Mouse (Mus musculus) embryonic facial prominence, embryonic 15.5 days (tissue): ENCODE results near the gene Ptms. TPM values are rescaled to one million over a fixed set of nuclear protein-coding genes. Genes with fewer than 3 reads are reported as not detected.

Experiments
- ATAC-seq: fragments of 200-750 bp; cut with Nextera tagmentation; 2 replicates; pipeline ENCODE4 v1.8.0; 2017; ENCODE audit warnings: low read depth, moderate TSS enrichment; ENCODE audit not compliant: insufficient number of reproducible peaks, low FRiP score, low TSS enrichment
- H3K27ac ChIP-seq: fragments of 300-500 bp; sonication (generic); replicated peaks from 2 replicates; pipeline ENCODE4 v1.5.1; 2015; ENCODE audit warnings: mild to moderate bottlenecking, inconsistent platforms
- H3K27me3 ChIP-seq: fragments of 300-500 bp; sonication (generic); 2 replicates; pipeline ENCODE4 v1.6.1; 2015; ENCODE audit warnings: inconsistent platforms
- H3K36me3 ChIP-seq: fragments of 300-500 bp; sonication (generic); 2 replicates; pipeline ENCODE4 v1.6.1; 2015; ENCODE audit warnings: mild to moderate bottlenecking, inconsistent platforms
- H3K4me1 ChIP-seq: fragments of 300-500 bp; sonication (generic); 2 replicates; pipeline ENCODE4 v1.6.1; 2015; ENCODE audit warnings: inconsistent platforms
- H3K4me2 ChIP-seq: fragments of 300-500 bp; sonication (generic); replicated peaks from 2 replicates; pipeline ENCODE4 v1.6.1; 2015; ENCODE audit warnings: mild to moderate bottlenecking, inconsistent platforms
- H3K4me3 ChIP-seq: fragments of 300-500 bp; sonication (generic); replicated peaks from 2 replicates; pipeline ENCODE4 v1.5.1; 2015; ENCODE audit warnings: mild to moderate bottlenecking, inconsistent platforms
- H3K9ac ChIP-seq: fragments of 300-500 bp; sonication (generic); 2 replicates; pipeline ENCODE4 v1.6.1; 2015; ENCODE audit warnings: inconsistent platforms
- H3K9me3 ChIP-seq: fragments of 300-500 bp; sonication (generic); replicated peaks from 2 replicates; pipeline ENCODE4 v1.6.1; 2016; ENCODE audit warnings: inconsistent platforms
- WGBS: fragments of 180-500 bp; shearing (Covaris S2); methylation state at CpG from one replicate; pipeline ENCODE4 v1.1.7; 2015; 5-methylcytosine and 5-hydroxymethylcytosine counted together
- polyA plus RNA-seq: library from polyadenylated mRNA; unstranded; fragments of >200 nt; fragmentation: Nextera tagmentation; extraction: Ambion mirVana; gene quantifications from 2 replicates; pipeline ENCODE4 v1.2.1, GENCODE M21; 2015

Gene Ptms
- polyA plus RNA-seq, 1 experiment from 2014 or later, result 368 TPM

- no peaks in the 10 kb centered on the region for H3K9me3 ChIP-seq
- no peak overlapping the region for H3K27ac ChIP-seq
- no peak overlapping the region for H3K9ac ChIP-seq
- no peaks in the 10 kb centered on the region for H3K36me3 ChIP-seq
- no peak for ATAC-seq
- no peak overlapping the region for H3K4me3 ChIP-seq
- no peaks in the 10 kb centered on the region for H3K27me3 ChIP-seq
- WGBS, result 75% methylated on average over 10 of the region's 10 CpGs
- H3K4me1 ChIP-seq, result no peaks in the 10 kb centered on the region
- no peak overlapping the region for H3K4me2 ChIP-seq
These were observed 36.6 kb downstream of the Ptms start for GRCm38 (mm10) chr6:124883351-124883750.

DNA sequence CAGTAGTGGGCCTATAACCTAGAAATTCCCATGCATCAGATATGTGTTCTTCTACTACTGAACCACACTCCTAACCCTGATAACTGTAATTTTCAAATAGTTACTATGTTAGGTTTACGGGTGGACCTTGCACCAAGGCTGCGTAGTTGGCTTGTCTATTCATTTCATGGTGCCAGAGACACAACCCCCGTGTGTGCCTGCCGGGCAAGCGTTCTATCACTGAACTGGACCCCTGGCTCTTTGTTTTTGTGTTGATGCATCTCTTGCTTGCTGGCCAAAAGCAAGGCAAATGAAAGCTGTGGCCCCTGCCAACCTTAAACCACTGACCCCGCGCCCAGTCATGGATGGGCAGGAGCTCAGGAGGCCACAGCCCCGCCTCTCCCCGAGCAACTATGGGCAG is 38.1 kb downstream of the Ptms start:
- H3K27ac ChIP-seq, result no peak overlapping the region
- no peak overlapping the region for H3K9ac ChIP-seq
- H3K9me3 ChIP-seq, result no peaks in the 10 kb centered on the region
- no peaks in the 10 kb centered on the region for H3K27me3 ChIP-seq
- no peaks in the 10 kb centered on the region for H3K4me1 ChIP-seq
- no peak overlapping the region for H3K4me3 ChIP-seq
- 84% methylated on average over 9 of the region's 9 CpGs for WGBS
- no peak for ATAC-seq
- no peak overlapping the region for H3K4me2 ChIP-seq
- H3K36me3 ChIP-seq, result no peaks in the 10 kb centered on the region

DNA sequence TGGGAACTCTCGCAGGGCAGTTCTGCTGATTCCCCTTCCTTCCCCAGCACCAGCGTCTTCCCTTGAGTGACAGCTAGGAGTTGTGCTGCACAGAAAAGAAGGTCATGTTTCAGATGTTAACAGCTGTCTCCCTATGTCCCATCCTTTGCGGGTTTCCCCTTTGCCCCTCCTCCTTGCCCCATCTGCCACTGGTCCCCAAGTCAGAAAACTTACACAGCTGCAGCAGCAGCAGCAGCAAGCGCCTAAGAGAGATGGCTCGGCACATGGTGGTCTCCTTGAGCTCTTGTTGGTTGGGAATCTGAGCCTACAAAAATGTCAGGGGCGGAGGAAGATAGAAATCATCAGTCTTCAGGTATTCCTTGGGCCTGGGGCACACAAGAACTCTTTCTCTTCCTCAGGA is 40.5 kb downstream of the Ptms start:
- no peak for ATAC-seq
- Histone ChIP-seq H3K4me3 (no peak overlapping the region), H3K27me3 (no peaks in the 10 kb centered on the region), H3K9ac (no peak overlapping the region), H3K4me1 (no peaks in the 10 kb centered on the region), H3K4me2 (no peak overlapping the region), H3K36me3 (no peaks in the 10 kb centered on the region), H3K9me3 (no peaks in the 10 kb centered on the region), H3K27ac (no peak overlapping the region)
- 49% methylated on average over 6 of the region's 6 CpGs for WGBS

DNA sequence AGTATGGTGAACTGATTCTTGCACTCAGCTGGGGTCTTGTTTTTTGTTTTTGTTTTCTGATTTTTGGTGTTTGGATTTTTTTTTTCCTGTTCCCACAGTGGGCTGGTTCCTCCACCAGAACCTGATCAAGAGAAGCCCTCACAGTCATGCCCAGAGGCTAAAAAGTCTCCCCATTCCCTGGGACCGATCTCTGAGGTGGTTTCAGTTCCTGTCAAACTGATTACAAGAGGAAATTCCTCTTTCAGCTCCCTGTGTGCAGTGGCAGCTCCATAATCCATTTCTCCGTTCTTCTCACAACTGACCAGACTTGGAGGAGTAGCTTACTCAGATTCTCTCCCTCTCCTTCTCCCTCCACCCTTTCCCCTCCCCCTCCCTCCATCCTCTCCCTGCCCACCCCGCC is 45.6 kb downstream of the Ptms start:
- Histone ChIP-seq H3K4me3 (no peak overlapping the region), H3K27ac (no peak overlapping the region), H3K9ac (no peak overlapping the region), H3K4me1 (no peaks in the 10 kb centered on the region), H3K9me3 (no peaks in the 10 kb centered on the region), H3K36me3 (no peaks in the 10 kb centered on the region), H3K27me3 (no peaks in the 10 kb centered on the region), H3K4me2 (no peak overlapping the region)
- WGBS, result 25% methylated on average over 3 of the region's 3 CpGs
- ATAC-seq, result no peak

DNA sequence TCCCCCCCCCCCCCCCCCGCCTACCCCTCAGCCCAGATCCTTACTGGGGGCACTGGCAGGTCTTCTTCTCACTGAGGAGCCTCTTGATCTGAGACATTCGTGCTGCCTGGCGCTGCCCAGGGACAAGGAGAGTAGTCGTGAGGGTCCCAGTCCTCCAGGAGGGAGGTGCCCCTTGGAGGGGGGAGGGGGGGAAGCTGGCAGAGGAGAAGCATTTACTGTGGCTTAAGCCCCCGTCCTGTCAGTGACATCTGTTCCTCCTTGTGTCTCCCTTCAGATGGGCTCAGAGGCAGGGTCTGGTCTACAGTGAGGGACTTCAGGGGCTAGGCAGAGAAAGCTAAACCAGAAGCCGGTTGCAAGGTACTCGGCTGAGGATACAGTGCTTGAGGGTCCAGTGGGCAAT is 53.3 kb downstream of the Ptms start:
- no peak for ATAC-seq
- Histone ChIP-seq H3K4me2 (no peak overlapping the region), H3K4me3 (no peak overlapping the region), H3K27me3 (no peaks in the 10 kb centered on the region; the same call in none of the 2 replicates), H3K9me3 (no peaks in the 10 kb centered on the region), H3K4me1 (peaks cover 27% of the 10 kb centered on the region), H3K9ac (no peak overlapping the region), H3K27ac (no peak overlapping the region), H3K36me3 (no peaks in the 10 kb centered on the region)
- 45% methylated on average over 6 of the region's 7 CpGs for WGBS

DNA sequence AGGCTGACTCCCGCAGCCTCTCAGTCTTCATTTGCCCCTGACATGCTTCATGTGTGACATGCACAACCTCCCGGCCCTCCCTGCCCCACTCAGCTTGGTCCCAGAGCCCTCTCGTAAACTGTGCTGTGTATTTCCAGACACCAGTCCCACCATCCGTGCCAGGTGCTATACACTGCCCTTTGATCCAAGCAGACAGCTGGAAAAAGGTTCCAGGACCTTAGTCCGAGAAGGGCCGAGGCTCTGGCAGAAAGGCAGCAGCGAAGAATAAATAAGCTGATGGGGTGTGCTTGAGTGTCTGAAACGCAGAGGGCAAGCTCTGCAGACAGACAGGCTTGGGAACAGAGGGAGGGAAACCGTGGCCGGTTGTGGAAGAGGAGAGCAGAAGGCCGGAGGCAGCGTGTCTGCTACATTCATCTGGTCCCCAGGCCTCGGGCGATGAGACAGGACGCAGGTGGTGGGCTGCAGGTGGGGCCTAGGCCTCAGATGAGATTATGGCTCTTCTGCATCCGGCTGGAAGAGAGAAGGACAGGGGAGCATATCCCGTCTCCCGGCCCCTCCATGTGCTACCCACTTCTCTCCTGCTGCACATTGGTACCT is 54.0 kb downstream of the Ptms start:
- Histone ChIP-seq H3K4me2 (no peak overlapping the region), H3K4me3 (no peak overlapping the region), H3K9me3 (no peaks in the 10 kb centered on the region), H3K36me3 (no peaks in the 10 kb centered on the region), H3K4me1 (peaks cover 31% of the 10 kb centered on the region), H3K27me3 (no peaks in the 10 kb centered on the region; the same call in none of the 2 replicates), H3K27ac (no peak overlapping the region), H3K9ac (0 out of 2 replicates have a peak overlapping the region, but pooled peaks have one; percentile 19)
- no peak for ATAC-seq
- WGBS, result 48% methylated on average over 18 of the region's 18 CpGs

Other genes starting within 250 kb of the Ptms start
- gene Emg1, start 207.9 kb downstream of the Ptms start, polyA plus RNA-seq, result 171 and 186 TPM in 2 replicates
- gene Phb2, start 207.8 kb downstream of the Ptms start, polyA plus RNA-seq, result 301 and 317 TPM in 2 replicates
- 19.9 and 20.2 TPM in 2 replicates for gene Ptpn6, start 181.4 kb downstream of the Ptms start, polyA plus RNA-seq
- gene Grcc10, start 178.7 kb downstream of the Ptms start, polyA plus RNA-seq, result 416 TPM in 2 replicates
- gene Gm45234, start 164.1 kb downstream of the Ptms start, polyA plus RNA-seq, result not detected in 2 replicates
- gene Atn1, start 163.6 kb downstream of the Ptms start, polyA plus RNA-seq, result 20.1 and 21.0 TPM in 2 replicates
- gene Eno2, start 150.4 kb downstream of the Ptms start, polyA plus RNA-seq, result 11.8 and 12.7 TPM in 2 replicates
- 26.7 and 47.5 TPM in 2 replicates for gene Lrrc23, start 140.4 kb downstream of the Ptms start, polyA plus RNA-seq
- gene Spsb2, start 111.4 kb downstream of the Ptms start, polyA plus RNA-seq, result 16.4 and 17.5 TPM in 2 replicates
- 779 and 809 TPM in 2 replicates for gene Tpi1, start 105.8 kb downstream of the Ptms start, polyA plus RNA-seq
- gene Usp5, start 90.6 kb downstream of the Ptms start, polyA plus RNA-seq, result 140 and 141 TPM in 2 replicates
- gene Cdca3, start 90.6 kb downstream of the Ptms start, polyA plus RNA-seq, result 128 and 138 TPM in 2 replicates
- 2.0 and 2.1 TPM in 2 replicates for gene Gnb3, start 79.8 kb downstream of the Ptms start, polyA plus RNA-seq
- gene P3h3, start 62.4 kb downstream of the Ptms start, polyA plus RNA-seq, result 55.9 and 57.6 TPM in 2 replicates
- 2.6 and 3.4 TPM in 2 replicates for gene Gpr162, start 56.1 kb downstream of the Ptms start, polyA plus RNA-seq
- gene Cd4, start 31.9 kb downstream of the Ptms start, polyA plus RNA-seq, result 0.36 and 0.60 TPM in 2 replicates
- 2.8 and 4.0 TPM in 2 replicates for gene Lag3, start 8.4 kb downstream of the Ptms start, polyA plus RNA-seq
- 373 and 388 TPM in 2 replicates for gene Mlf2, start 11.3 kb upstream of the Ptms start, polyA plus RNA-seq
- 144 and 150 TPM in 2 replicates for gene Cops7a, start 45.4 kb upstream of the Ptms start, polyA plus RNA-seq
- gene Pianp, start 76.6 kb upstream of the Ptms start, polyA plus RNA-seq, result 11.3 and 13.7 TPM in 2 replicates
- gene Zfp384, start 89.0 kb upstream of the Ptms start, polyA plus RNA-seq, result 18.2 and 19.2 TPM in 2 replicates
- 154 TPM in 2 replicates for gene Ing4, start 119.7 kb upstream of the Ptms start, polyA plus RNA-seq
- gene Acrbp, start 129.6 kb upstream of the Ptms start, polyA plus RNA-seq, result 12.5 and 18.4 TPM in 2 replicates
- 3.6 and 5.4 TPM in 2 replicates for gene Lpar5, start 147.8 kb upstream of the Ptms start, polyA plus RNA-seq
- gene Chd4, start 175.9 kb upstream of the Ptms start, polyA plus RNA-seq, result 70.8 and 77.0 TPM in 2 replicates
- 57.5 and 58.3 TPM in 2 replicates for gene Nop2, start 211.8 kb upstream of the Ptms start, polyA plus RNA-seq
- gene Iffo1, start 225.1 kb upstream of the Ptms start, polyA plus RNA-seq, result 30.3 and 37.6 TPM in 2 replicates
- gene Gapdh, start 246.4 kb upstream of the Ptms start, polyA plus RNA-seq, result 1,507 and 1,606 TPM in 2 replicates